Mouse (Mus musculus): ENCODE measurements around the gene Recql. TPM values are rescaled to one million over a fixed set of nuclear protein-coding genes. Genes with fewer than 3 reads are reported as not detected.

The Recql gene
- polyA plus RNA-seq, 1 experiment: 8.9 TPM

DNA sequence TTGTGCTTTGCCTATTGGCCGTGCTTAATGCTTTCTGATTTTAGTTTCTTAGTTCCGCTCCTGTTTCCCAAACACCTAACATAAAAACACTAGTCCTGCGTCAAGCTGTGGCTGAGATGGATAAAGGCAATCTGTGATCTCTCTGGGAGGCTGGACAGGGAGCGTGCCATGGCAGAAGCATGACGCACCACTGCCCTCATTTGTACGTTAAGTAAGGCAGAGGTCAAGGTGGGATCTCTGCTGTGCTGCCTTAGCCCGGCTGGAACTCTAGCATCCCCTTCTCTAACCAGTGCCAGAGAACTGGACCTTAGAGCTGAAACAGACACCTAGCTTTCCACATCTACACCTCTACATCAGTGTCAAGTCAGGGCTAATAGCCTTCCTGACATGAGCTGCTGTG, 5.3 kb downstream of the Recql start:
- TF ChIP-seq POLR2A (IDR thresholded peaks at IDR 0.05; ENCODE audit: low read depth, low read length): no peak
- no peak for TF ChIP-seq CTCF (IDR thresholded peaks at IDR 0.05; ENCODE audit: extremely low read depth, insufficient read depth, insufficient read length, insufficient replicate concordance)
- Histone ChIP-seq H3K4me3 (ENCODE audit: extremely low read depth, insufficient read depth, insufficient read length) (no peak overlapping the region), H3K36me3 (ENCODE audit: control insufficient read depth, insufficient read depth, low read length) (peaks cover 6% of the 10 kb centered on the region), H3K27me3 (ENCODE audit: control insufficient read depth, insufficient read depth, low read length) (no peaks in the 10 kb centered on the region), H3K27ac (ENCODE audit: insufficient read depth, low read length) (no peak overlapping the region), H3K4me1 (ENCODE audit: control insufficient read depth, insufficient read depth, insufficient read length) (no peaks in the 10 kb centered on the region)
- WGBS: 95% methylated on average over 7 of the region's 7 CpGs
- DNase-seq (ENCODE audit: low read depth in 1 of 2, low spot score in 2 of 2): no peak

DNA sequence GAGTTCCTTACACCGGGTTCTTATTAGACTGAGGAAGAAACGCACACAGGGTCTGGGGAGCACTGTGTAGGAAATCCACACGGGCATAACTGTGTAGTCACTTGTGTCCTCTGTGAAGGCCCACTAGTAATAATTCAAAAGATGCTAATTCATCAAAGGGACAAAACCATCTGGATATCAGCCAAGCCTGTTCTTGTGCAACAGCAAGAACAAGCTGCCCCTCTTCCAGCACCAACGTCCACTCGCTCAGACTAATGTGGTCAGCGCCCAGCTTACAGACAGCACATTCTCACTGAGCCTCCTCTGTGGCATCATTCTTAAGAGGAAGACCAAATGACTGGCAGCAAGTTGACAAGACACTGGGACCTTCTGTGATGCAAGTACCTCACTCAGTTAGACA, 6.9 kb downstream of the Recql start:
- Histone ChIP-seq H3K27ac (ENCODE audit: insufficient read depth, low read length) (no peak overlapping the region), H3K36me3 (ENCODE audit: control insufficient read depth, insufficient read depth, low read length) (peaks cover 19% of the 10 kb centered on the region), H3K27me3 (ENCODE audit: control insufficient read depth, insufficient read depth, low read length) (no peaks in the 10 kb centered on the region), H3K4me3 (ENCODE audit: extremely low read depth, insufficient read depth, insufficient read length) (no peak overlapping the region), H3K4me1 (ENCODE audit: control insufficient read depth, insufficient read depth, insufficient read length) (no peaks in the 10 kb centered on the region)
- no peak for DNase-seq (ENCODE audit: low read depth in 1 of 2, low spot score in 2 of 2)
- TF ChIP-seq POLR2A (IDR thresholded peaks at IDR 0.05; ENCODE audit: low read depth, low read length): no peak
- no peak for TF ChIP-seq CTCF (IDR thresholded peaks at IDR 0.05; ENCODE audit: extremely low read depth, insufficient read depth, insufficient read length, insufficient replicate concordance)
- WGBS: 88% methylated on average over 6 of the region's 6 CpGs

DNA sequence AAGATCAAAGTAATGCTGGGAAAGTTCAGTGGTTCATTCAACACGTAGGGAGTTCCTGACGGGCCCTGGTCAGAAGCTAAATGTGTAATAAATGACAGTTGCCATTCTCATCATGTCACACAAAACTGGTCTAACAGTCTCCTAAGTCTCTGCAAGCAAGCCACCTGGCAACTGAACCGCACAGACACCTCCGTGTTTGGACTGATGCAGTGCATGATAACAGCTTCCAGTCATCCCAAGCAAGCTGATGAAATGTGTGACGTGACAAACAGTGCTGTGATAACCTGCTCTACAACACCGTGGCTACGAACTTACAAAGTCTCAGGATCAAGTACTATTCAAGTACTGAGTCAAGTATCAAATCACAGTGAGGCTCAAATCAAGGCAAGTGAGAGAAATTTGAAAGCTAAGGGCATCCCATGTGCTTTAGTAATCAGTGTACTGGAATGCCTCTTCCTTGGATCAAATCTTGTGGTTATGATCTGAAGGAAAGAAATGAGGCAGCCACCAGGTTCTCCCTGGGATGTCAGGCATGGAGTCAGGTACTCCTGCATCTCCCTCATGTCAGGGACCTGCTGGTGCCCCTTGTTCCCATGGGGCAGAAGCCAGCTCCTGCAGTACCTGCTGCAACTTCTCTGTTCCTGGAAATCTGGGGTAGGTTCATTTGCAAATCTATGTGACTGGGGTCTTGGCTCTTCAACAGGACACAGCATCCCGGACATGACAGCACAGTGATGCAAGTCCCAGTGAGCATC, 8.1 kb downstream of the Recql start:
- H3K27me3 ChIP-seq (ENCODE audit: control insufficient read depth, insufficient read depth, low read length): no peaks in the 10 kb centered on the region
- no peak overlapping the region for H3K4me3 ChIP-seq (ENCODE audit: extremely low read depth, insufficient read depth, insufficient read length)
- DNase-seq (ENCODE audit: low read depth in 1 of 2, low spot score in 2 of 2): no peak
- H3K27ac ChIP-seq (ENCODE audit: insufficient read depth, low read length): no peak overlapping the region
- 97% methylated on average over 8 of the region's 8 CpGs for WGBS
- H3K4me1 ChIP-seq (ENCODE audit: control insufficient read depth, insufficient read depth, insufficient read length): no peaks in the 10 kb centered on the region
- no peak for TF ChIP-seq POLR2A (IDR thresholded peaks at IDR 0.05; ENCODE audit: low read depth, low read length)
- no peak for TF ChIP-seq CTCF (IDR thresholded peaks at IDR 0.05; ENCODE audit: extremely low read depth, insufficient read depth, insufficient read length, insufficient replicate concordance)
- peaks cover 24% of the 10 kb centered on the region for H3K36me3 ChIP-seq (ENCODE audit: control insufficient read depth, insufficient read depth, low read length)

DNA sequence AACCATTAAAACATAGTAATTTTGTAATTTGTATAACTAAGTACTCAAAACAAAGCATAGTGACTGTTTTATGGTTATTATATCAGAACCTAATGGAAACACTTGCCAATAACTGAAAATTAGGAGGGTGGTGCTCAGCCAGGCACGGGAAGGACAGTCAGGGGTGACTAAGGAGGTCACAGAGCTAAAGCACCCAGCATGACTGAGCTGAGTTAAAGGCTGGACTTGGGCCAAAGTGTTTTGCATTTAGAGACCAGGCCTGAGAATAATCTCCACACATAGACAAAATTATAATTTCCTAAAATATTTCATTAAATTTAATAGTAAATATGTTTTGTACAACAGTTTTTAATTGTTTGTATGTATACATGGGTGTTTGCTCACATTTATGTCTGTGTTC, 9.8 kb downstream of the Recql start:
- WGBS: 67% methylated on average over 1 of the region's 1 CpGs
- Histone ChIP-seq H3K27me3 (ENCODE audit: control insufficient read depth, insufficient read depth, low read length) (no peaks in the 10 kb centered on the region), H3K4me1 (ENCODE audit: control insufficient read depth, insufficient read depth, insufficient read length) (no peaks in the 10 kb centered on the region), H3K27ac (ENCODE audit: insufficient read depth, low read length) (no peak overlapping the region), H3K36me3 (ENCODE audit: control insufficient read depth, insufficient read depth, low read length) (peaks cover 31% of the 10 kb centered on the region), H3K4me3 (ENCODE audit: extremely low read depth, insufficient read depth, insufficient read length) (no peak overlapping the region)
- no peak for DNase-seq (ENCODE audit: low read depth in 1 of 2, low spot score in 2 of 2)
- TF ChIP-seq POLR2A (IDR thresholded peaks at IDR 0.05; ENCODE audit: low read depth, low read length) (no peak), CTCF (IDR thresholded peaks at IDR 0.05; ENCODE audit: extremely low read depth, insufficient read depth, insufficient read length, insufficient replicate concordance) (no peak)

DNA sequence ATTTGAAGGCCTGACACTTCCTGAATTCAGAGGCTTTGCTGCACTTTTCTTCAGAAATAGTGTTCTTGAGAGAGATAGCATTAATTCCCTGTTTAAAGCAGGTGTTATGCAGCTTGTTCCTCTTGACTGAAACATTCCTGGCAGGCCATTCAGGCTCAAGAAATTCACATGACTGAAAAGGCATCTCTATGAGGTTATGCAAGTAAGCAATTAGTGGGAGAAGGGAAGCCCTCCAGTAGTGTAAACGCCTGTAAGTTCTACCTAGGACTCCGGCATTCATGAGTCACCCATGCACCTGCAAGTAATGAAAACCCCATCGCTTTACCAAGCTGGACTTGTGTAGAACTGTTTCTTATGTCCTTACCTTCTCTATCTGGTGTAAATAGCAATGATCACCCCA, 17.3 kb downstream of the Recql start:
- no peak for DNase-seq (ENCODE audit: low read depth in 1 of 2, low spot score in 2 of 2)
- TF ChIP-seq POLR2A (IDR thresholded peaks at IDR 0.05; ENCODE audit: low read depth, low read length): no peak
- TF ChIP-seq CTCF (IDR thresholded peaks at IDR 0.05; ENCODE audit: extremely low read depth, insufficient read depth, insufficient read length, insufficient replicate concordance): no peak
- whole genome bisulfite sequencing: 98% methylated on average over 3 of the region's 3 CpGs
- H3K4me3 ChIP-seq (ENCODE audit: extremely low read depth, insufficient read depth, insufficient read length): no peak overlapping the region
- no peak overlapping the region for H3K27ac ChIP-seq (ENCODE audit: insufficient read depth, low read length)
- H3K27me3 ChIP-seq (ENCODE audit: control insufficient read depth, insufficient read depth, low read length): no peaks in the 10 kb centered on the region
- H3K4me1 ChIP-seq (ENCODE audit: control insufficient read depth, insufficient read depth, insufficient read length): no peaks in the 10 kb centered on the region
- H3K36me3 ChIP-seq (ENCODE audit: control insufficient read depth, insufficient read depth, low read length): peaks cover 37% of the 10 kb centered on the region

DNA sequence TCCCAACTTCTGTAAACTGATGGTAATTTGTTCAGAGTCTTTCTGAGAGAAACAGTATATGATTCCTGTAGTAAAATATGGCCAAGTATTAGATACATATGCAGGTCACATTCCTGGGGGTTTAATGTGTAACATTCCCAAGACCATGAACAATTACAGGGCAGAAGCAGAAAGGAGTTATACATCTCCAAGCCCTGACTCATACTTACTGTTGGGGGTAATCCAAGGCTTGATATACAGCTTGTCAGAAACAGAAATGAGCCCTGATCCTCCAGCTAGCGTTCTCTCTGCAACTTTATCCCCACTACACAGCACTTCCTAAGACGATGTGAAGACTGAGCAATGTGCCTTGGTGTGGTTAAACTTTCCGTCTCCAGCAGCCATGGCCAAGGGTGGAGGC, 19.3 kb downstream of the Recql start:
- no peak for TF ChIP-seq POLR2A (IDR thresholded peaks at IDR 0.05; ENCODE audit: low read depth, low read length)
- TF ChIP-seq CTCF (IDR thresholded peaks at IDR 0.05; ENCODE audit: extremely low read depth, insufficient read depth, insufficient read length, insufficient replicate concordance): no peak
- peaks cover 37% of the 10 kb centered on the region for H3K36me3 ChIP-seq (ENCODE audit: control insufficient read depth, insufficient read depth, low read length)
- H3K4me1 ChIP-seq (ENCODE audit: control insufficient read depth, insufficient read depth, insufficient read length): no peaks in the 10 kb centered on the region
- H3K4me3 ChIP-seq (ENCODE audit: extremely low read depth, insufficient read depth, insufficient read length): no peak overlapping the region
- WGBS: 93% methylated on average over 3 of the region's 3 CpGs
- DNase-seq (ENCODE audit: low read depth in 1 of 2, low spot score in 2 of 2): no peak
- no peak overlapping the region for H3K27ac ChIP-seq (ENCODE audit: insufficient read depth, low read length)
- H3K27me3 ChIP-seq (ENCODE audit: control insufficient read depth, insufficient read depth, low read length): no peaks in the 10 kb centered on the region

DNA sequence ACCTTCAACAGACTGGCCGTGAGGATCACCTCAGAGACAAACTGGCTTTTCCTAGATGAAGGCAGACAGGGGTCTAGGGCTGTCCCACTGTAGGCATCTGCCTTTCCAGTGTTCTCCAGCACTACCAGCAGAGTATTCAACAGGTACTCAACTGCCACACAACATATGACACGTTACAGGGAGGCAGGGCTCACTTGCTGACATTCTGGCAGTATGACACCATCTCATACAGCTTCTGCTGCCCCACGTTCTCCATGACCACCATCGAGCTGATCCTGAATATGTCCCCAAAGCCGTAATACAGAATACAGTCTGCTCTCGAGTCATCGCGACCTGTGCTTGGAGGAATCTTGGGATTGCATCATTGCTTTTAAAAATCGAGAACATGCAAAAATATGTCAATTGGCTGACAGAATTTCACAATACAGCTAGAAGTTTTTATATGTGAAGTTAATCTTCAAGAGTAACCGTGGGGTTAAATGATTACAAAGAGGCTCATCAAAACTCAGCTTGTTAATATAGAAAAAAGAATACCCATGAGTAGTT, 20.3 kb downstream of the Recql start:
- H3K4me3 ChIP-seq (ENCODE audit: extremely low read depth, insufficient read depth, insufficient read length): no peak overlapping the region
- DNase-seq (ENCODE audit: low read depth in 1 of 2, low spot score in 2 of 2): no peak
- H3K27me3 ChIP-seq (ENCODE audit: control insufficient read depth, insufficient read depth, low read length): no peaks in the 10 kb centered on the region
- H3K4me1 ChIP-seq (ENCODE audit: control insufficient read depth, insufficient read depth, insufficient read length): no peaks in the 10 kb centered on the region
- 92% methylated on average over 10 of the region's 10 CpGs for WGBS
- no peak for TF ChIP-seq POLR2A (IDR thresholded peaks at IDR 0.05; ENCODE audit: low read depth, low read length)
- no peak for TF ChIP-seq CTCF (IDR thresholded peaks at IDR 0.05; ENCODE audit: extremely low read depth, insufficient read depth, insufficient read length, insufficient replicate concordance)
- H3K27ac ChIP-seq (ENCODE audit: insufficient read depth, low read length): no peak overlapping the region
- peaks cover 34% of the 10 kb centered on the region for H3K36me3 ChIP-seq (ENCODE audit: control insufficient read depth, insufficient read depth, low read length)

All from spleen, adult 2 months (tissue).